Mouse (Mus musculus) G1E (cell line): ENCODE measurements at regions not wholly inside any gene's neighbourhood (a gene's known extent, or its start where the extent isn't known, plus 50 kb on each side); places are given as distances from the start of the nearest gene placed in this dataset.

ENCODE experiments used
- CTCF ChIP-seq: IDR thresholded peaks from 2 replicates; pipeline ENCODE4 v1.5.1; 2012; ENCODE audit warnings: low read depth, low read length, inconsistent platforms, mixed read lengths
- GATA1 ChIP-seq: IDR thresholded peaks from 2 replicates; pipeline ENCODE4 v1.6.1; 2012; ENCODE audit warnings: borderline replicate concordance, low read length, inconsistent platforms, mixed read lengths
- GATA2 ChIP-seq: IDR thresholded peaks from 2 replicates; pipeline ENCODE4 v1.6.1; 2012; ENCODE audit warnings: low read depth, low read length, inconsistent platforms, borderline replicate concordance
- POLR2AphosphoS5 ChIP-seq: IDR thresholded peaks from 2 replicates; pipeline ENCODE4 v1.6.1; 2012; ENCODE audit warnings: low read depth, low read length, inconsistent platforms; ENCODE audit not compliant: insufficient replicate concordance
- TAL1 ChIP-seq: conservative IDR thresholded peaks from 2 replicates; pipeline ENCODE4 v1.6.1; 2012; ENCODE audit warnings: low read depth, low read length, inconsistent platforms, mixed read lengths

DNA sequence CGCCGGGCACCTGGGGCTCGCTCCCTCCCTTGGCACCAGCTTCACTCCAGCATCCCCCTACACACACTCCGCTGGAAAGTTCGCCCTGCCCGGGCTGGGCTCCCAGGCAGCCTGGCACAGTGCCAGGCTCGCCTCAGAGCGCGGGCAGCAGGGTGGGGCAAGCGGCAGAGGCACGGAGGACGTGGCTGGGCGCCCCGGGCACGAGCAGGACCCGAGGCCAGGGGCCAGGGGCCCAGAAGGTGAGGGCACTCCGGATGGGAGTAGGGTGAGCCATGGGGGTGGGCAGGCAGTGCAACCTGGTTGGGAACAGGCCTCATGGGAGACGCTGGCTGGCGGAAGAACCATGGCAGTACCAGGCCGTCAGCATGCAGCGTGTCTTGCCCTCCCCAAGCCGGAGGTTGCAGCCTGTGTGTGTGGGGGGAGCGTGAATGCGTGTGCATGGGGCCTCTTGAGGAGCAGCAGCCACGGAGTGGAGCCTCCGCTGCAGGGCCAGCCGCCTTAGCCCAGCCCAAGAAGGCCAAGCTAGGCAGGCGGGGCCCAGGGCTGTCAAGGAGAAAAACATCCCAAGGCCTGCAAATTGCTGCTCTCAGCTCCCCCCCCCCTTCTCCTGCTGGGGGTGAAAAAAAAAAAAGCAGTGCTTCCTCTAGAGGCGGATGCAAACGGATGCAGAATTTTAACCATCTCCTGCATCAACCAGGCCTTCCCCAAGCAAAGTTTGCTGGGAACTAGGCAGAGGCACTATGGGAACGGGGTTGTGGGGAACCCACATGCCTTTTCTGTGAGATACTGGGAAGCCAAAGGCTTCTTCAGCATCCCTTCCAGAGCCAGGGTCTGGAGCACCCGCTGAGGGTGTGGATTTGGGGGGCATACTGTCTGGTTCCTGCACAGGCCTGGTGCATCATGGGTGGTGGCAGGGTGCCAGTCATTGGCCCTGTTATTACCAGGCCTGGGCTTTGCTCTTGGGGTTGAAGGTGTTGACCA lies 71.4 kb upstream of the Wnt7b start:
- TF ChIP-seq CTCF (no peak), GATA1 (no peak), TAL1 (no peak), GATA2 (no peak), POLR2AphosphoS5 (no peak)
